Mouse (Mus musculus): ENCODE measurements around the gene Aatk. TPM values are rescaled to one million over a fixed set of nuclear protein-coding genes. Genes with fewer than 3 reads are reported as not detected.

The Aatk gene
- polyA plus RNA-seq, 1 experiment: 4.4 TPM

DNA sequence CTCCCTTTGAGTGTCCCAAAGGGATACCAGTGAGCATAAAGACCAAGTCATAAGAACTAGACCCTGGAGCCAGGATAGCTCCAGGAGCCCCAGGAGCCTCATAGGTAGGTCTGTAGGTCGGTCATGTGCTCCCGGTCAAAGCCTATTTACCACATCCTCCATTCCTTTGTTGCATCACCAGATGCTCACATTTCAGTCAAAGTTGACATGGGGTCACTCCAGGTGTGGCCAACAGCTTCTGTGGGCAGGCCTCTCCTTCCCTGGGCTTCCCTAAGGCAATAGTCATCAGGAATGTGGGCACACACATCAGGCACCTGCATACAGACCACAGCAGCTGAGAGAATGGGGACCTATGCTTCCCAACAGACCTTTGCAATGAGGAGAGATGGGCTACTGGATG, 79.1 kb downstream of the Aatk start:
- H3K27me3 ChIP-seq (ENCODE audit: control insufficient read depth, insufficient read depth, low read length): no peaks in the 10 kb centered on the region
- TF ChIP-seq CTCF (IDR thresholded peaks at IDR 0.05; ENCODE audit: borderline replicate concordance, control insufficient read depth, extremely low read depth, insufficient read depth, low read length, poor library complexity) (no peak), POLR2A (IDR thresholded peaks at IDR 0.05; ENCODE audit: control insufficient read depth, extremely low read depth, insufficient read depth, low read length, poor library complexity) (no peak)
- 96% methylated on average over 2 of the region's 2 CpGs for WGBS
- H3K27ac ChIP-seq (ENCODE audit: control insufficient read depth, insufficient read depth, low read length): no peak overlapping the region
- H3K4me1 ChIP-seq (replicated peaks; ENCODE audit: control insufficient read depth, insufficient read depth, low read length): no peaks in the 10 kb centered on the region
- H3K4me3 ChIP-seq (ENCODE audit: control insufficient read depth, insufficient read depth, low read length): no peak overlapping the region
- DNase-seq: no peak
- no peaks in the 10 kb centered on the region for H3K36me3 ChIP-seq (ENCODE audit: control insufficient read depth, insufficient read depth, low read length)

DNA sequence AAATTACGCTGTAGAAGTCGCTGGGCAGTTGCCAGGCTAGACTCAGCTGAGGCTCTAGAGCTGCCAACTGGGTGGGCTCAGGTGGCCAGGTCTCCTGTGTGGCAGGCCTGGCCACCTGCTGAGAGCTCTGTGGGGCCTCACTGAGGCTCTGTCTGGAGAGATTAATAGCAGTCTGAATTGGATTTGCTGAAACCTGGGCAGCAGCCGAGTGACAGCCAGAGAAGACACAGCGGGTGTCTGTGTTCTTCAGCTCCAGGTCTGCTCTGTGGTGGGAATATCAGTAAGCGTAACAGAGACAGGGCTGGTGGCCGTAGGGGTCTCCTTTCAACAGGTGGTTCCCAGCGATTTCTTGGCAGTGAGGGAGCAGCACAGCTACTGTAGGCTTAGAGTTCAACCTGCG, 79.6 kb downstream of the Aatk start:
- DNase-seq: no peak

DNA sequence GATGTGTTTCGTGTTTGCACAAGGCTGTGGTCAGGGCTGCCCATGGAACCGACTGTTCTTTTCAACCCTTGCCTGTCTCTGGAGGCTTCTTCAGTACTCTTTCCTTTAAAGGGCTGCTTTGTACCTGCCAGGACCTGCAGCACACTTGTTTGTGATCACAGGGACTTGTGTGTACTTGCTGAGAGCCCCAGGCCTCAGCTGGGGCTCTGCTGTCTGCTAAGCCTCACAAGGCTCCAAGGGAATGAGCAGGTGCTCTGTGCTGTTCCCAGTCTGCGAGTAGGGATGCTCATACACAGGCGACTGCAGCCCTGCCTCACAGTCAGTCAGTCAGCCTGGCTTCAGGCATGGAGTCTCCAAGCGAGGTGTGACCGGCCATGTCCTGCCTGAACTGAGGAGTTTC, 80.7 kb downstream of the Aatk start:
- 96% methylated on average over 6 of the region's 6 CpGs for WGBS
- TF ChIP-seq POLR2A (IDR thresholded peaks at IDR 0.05; ENCODE audit: control insufficient read depth, extremely low read depth, insufficient read depth, low read length, poor library complexity): no peak
- no peak for TF ChIP-seq CTCF (IDR thresholded peaks at IDR 0.05; ENCODE audit: borderline replicate concordance, control insufficient read depth, extremely low read depth, insufficient read depth, low read length, poor library complexity)
- no peak for DNase-seq
- Histone ChIP-seq H3K4me3 (ENCODE audit: control insufficient read depth, insufficient read depth, low read length) (no peak overlapping the region), H3K27me3 (ENCODE audit: control insufficient read depth, insufficient read depth, low read length) (no peaks in the 10 kb centered on the region), H3K36me3 (ENCODE audit: control insufficient read depth, insufficient read depth, low read length) (no peaks in the 10 kb centered on the region), H3K4me1 (replicated peaks; ENCODE audit: control insufficient read depth, insufficient read depth, low read length) (no peaks in the 10 kb centered on the region), H3K27ac (ENCODE audit: control insufficient read depth, insufficient read depth, low read length) (no peak overlapping the region)

More for the DNA sequence above, 79.6 kb downstream of the Aatk start:
- no peaks in the 10 kb centered on the region for H3K36me3 ChIP-seq (ENCODE audit: control insufficient read depth, insufficient read depth, low read length)
- H3K27ac ChIP-seq (ENCODE audit: control insufficient read depth, insufficient read depth, low read length): no peak overlapping the region
- H3K4me3 ChIP-seq (ENCODE audit: control insufficient read depth, insufficient read depth, low read length): no peak overlapping the region
- no peaks in the 10 kb centered on the region for H3K27me3 ChIP-seq (ENCODE audit: control insufficient read depth, insufficient read depth, low read length)
- no peak for TF ChIP-seq CTCF (IDR thresholded peaks at IDR 0.05; ENCODE audit: borderline replicate concordance, control insufficient read depth, extremely low read depth, insufficient read depth, low read length, poor library complexity)
- no peak for TF ChIP-seq POLR2A (IDR thresholded peaks at IDR 0.05; ENCODE audit: control insufficient read depth, extremely low read depth, insufficient read depth, low read length, poor library complexity)
- WGBS: 99% methylated on average over 8 of the region's 8 CpGs
- H3K4me1 ChIP-seq (replicated peaks; ENCODE audit: control insufficient read depth, insufficient read depth, low read length): no peaks in the 10 kb centered on the region

DNA sequence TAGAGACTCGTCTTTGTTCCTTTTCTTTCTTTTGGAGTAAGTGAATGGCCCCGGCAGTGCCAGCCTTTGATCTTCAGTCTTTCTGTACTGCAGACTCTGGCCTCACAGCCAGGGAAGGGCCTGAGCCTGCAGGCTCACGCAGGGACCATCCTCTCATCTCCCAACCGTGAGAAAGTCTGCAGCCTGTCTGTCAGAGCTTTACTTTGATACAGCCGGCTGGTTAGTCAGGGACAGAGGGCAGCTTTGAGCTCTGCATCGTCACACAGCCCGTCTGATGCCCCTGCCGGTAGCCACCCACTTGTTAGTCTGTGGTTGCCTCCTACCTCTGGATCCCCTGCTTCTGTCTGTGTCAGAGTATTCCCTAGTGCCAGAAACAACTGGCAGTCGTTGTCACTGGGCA, 81.9 kb downstream of the Aatk start:
- H3K4me3 ChIP-seq (ENCODE audit: control insufficient read depth, insufficient read depth, low read length): no peak overlapping the region
- no peaks in the 10 kb centered on the region for H3K27me3 ChIP-seq (ENCODE audit: control insufficient read depth, insufficient read depth, low read length)
- 0 out of 2 replicates have a peak, but pooled peaks cover 7% of the 10 kb centered on the region for H3K36me3 ChIP-seq (ENCODE audit: control insufficient read depth, insufficient read depth, low read length)
- WGBS: 97% methylated on average over 9 of the region's 9 CpGs
- H3K27ac ChIP-seq (ENCODE audit: control insufficient read depth, insufficient read depth, low read length): no peak overlapping the region
- DNase-seq: no peak
- TF ChIP-seq CTCF (IDR thresholded peaks at IDR 0.05; ENCODE audit: borderline replicate concordance, control insufficient read depth, extremely low read depth, insufficient read depth, low read length, poor library complexity) (no peak), POLR2A (IDR thresholded peaks at IDR 0.05; ENCODE audit: control insufficient read depth, extremely low read depth, insufficient read depth, low read length, poor library complexity) (no peak)
- H3K4me1 ChIP-seq (replicated peaks; ENCODE audit: control insufficient read depth, insufficient read depth, low read length): no peaks in the 10 kb centered on the region

DNA sequence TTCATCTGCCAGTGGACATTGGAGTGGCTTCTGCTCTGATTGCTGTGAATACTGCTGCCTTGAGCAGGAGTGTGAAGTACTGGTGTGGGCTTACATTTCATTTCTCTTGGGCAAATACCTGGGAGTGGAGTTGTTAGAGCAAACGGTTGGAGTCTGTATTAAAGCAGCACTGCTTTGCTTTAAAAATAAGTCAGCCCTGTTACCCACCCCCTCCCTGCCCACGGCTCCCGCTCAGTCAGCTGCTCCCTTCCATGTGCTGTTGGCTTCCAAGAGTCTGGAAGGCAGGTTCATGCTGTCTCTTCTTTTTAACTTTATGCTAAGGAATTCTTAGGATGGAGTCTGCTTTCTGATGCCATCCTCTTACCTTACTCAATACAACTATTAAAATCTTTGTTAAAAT, 85.5 kb downstream of the Aatk start:
- no peak for DNase-seq
- WGBS: 96% methylated on average over 3 of the region's 3 CpGs
- no peaks in the 10 kb centered on the region for H3K4me1 ChIP-seq (replicated peaks; ENCODE audit: control insufficient read depth, insufficient read depth, low read length)
- H3K27me3 ChIP-seq (ENCODE audit: control insufficient read depth, insufficient read depth, low read length): no peaks in the 10 kb centered on the region
- TF ChIP-seq CTCF (IDR thresholded peaks at IDR 0.05; ENCODE audit: borderline replicate concordance, control insufficient read depth, extremely low read depth, insufficient read depth, low read length, poor library complexity) (no peak), POLR2A (IDR thresholded peaks at IDR 0.05; ENCODE audit: control insufficient read depth, extremely low read depth, insufficient read depth, low read length, poor library complexity) (no peak)
- H3K27ac ChIP-seq (ENCODE audit: control insufficient read depth, insufficient read depth, low read length): no peak overlapping the region
- 0 out of 2 replicates have a peak, but pooled peaks cover 7% of the 10 kb centered on the region for H3K36me3 ChIP-seq (ENCODE audit: control insufficient read depth, insufficient read depth, low read length)
- no peak overlapping the region for H3K4me3 ChIP-seq (ENCODE audit: control insufficient read depth, insufficient read depth, low read length)

DNA sequence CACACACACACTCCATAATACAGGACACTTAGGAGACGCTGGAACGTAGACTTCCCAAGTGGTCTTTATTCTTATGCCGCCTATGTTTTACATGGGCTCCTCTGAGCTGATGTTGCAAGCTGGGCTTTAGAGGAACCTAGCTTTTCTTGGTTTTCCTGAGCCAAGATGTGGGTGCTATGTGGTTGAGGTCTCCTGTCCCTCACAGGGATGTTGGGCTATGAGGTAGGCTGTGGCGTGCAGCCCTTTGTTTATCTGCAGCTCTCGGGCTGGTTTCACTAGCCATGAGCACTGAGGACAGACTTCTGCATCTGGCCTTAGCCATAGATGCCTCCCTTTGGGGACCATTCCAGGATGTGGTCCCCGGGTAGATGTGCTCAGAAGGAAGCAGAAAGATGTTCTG, 86.3 kb downstream of the Aatk start:
- H3K4me3 ChIP-seq (ENCODE audit: control insufficient read depth, insufficient read depth, low read length): no peak overlapping the region
- TF ChIP-seq CTCF (IDR thresholded peaks at IDR 0.05; ENCODE audit: borderline replicate concordance, control insufficient read depth, extremely low read depth, insufficient read depth, low read length, poor library complexity) (no peak), POLR2A (IDR thresholded peaks at IDR 0.05; ENCODE audit: control insufficient read depth, extremely low read depth, insufficient read depth, low read length, poor library complexity) (no peak)
- WGBS: 31% methylated on average over 6 of the region's 6 CpGs
- no peaks in the 10 kb centered on the region for H3K27me3 ChIP-seq (ENCODE audit: control insufficient read depth, insufficient read depth, low read length)
- 0 out of 2 replicates have a peak, but pooled peaks cover 7% of the 10 kb centered on the region for H3K36me3 ChIP-seq (ENCODE audit: control insufficient read depth, insufficient read depth, low read length)
- DNase-seq: no peak
- no peak overlapping the region for H3K27ac ChIP-seq (ENCODE audit: control insufficient read depth, insufficient read depth, low read length)
- H3K4me1 ChIP-seq (replicated peaks; ENCODE audit: control insufficient read depth, insufficient read depth, low read length): peaks cover 4% of the 10 kb centered on the region

DNA sequence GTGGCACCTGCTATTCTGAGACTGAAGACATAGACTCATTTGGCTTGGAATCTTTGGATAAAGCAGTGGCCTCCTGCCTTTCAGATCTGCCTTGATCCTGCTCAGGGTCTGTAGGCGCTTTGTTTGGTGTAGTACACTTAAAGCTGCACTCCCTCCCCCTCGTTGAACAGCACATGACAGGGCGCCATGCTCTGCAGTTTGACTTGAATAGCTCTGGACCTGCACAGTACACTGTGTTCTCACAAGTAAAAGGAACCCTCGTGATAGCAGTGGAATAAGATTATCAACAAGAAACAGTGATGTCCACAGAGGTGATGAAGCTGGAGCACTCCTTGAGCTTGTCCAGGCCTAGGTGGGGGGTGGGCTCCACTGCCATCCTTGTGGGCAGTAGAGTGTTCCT, 87.3 kb downstream of the Aatk start:
- TF ChIP-seq CTCF (IDR thresholded peaks at IDR 0.05; ENCODE audit: borderline replicate concordance, control insufficient read depth, extremely low read depth, insufficient read depth, low read length, poor library complexity) (no peak), POLR2A (IDR thresholded peaks at IDR 0.05; ENCODE audit: control insufficient read depth, extremely low read depth, insufficient read depth, low read length, poor library complexity) (no peak)
- Histone ChIP-seq H3K4me3 (ENCODE audit: control insufficient read depth, insufficient read depth, low read length) (no peak overlapping the region), H3K27ac (ENCODE audit: control insufficient read depth, insufficient read depth, low read length) (no peak overlapping the region), H3K4me1 (replicated peaks; ENCODE audit: control insufficient read depth, insufficient read depth, low read length) (peaks cover 12% of the 10 kb centered on the region), H3K36me3 (ENCODE audit: control insufficient read depth, insufficient read depth, low read length) (0 out of 2 replicates have a peak, but pooled peaks cover 7% of the 10 kb centered on the region), H3K27me3 (ENCODE audit: control insufficient read depth, insufficient read depth, low read length) (no peaks in the 10 kb centered on the region)
- WGBS: 82% methylated on average over 4 of the region's 4 CpGs
- DNase-seq: no peak

Data from thymus, adult 2 months (tissue).